Mouse (Mus musculus) midbrain, embryonic 11.5 days (tissue): ENCODE measurements around the gene Krt7. TPM values are rescaled to one million over a fixed set of nuclear protein-coding genes. Genes with fewer than 3 reads are reported as not detected.

ENCODE experiments used
- ATAC-seq: fragments of 200-750 bp; cut with Nextera tagmentation; 2 replicates; pipeline ENCODE4 v1.8.0; 2017; ENCODE audit warnings: moderate TSS enrichment, moderate library complexity; ENCODE audit not compliant: low FRiP score
- DNase-seq: peaks from one replicate; pipeline ENCODE4 v3.0.0; 2015; ENCODE audit warnings: low spot score; ENCODE audit errors: missing footprints
- H3K27ac ChIP-seq: fragments of 300-500 bp; sonication (generic); 2 replicates; pipeline ENCODE4 v1.5.1; 2014; ENCODE audit warnings: low read depth, low read length
- H3K27me3 ChIP-seq: fragments of 300-500 bp; sonication (generic); 2 replicates; pipeline ENCODE4 v1.6.1; 2014; ENCODE audit warnings: mild to moderate bottlenecking, low read length, moderate library complexity, mixed read lengths; ENCODE audit not compliant: control insufficient read depth, insufficient read depth
- H3K36me3 ChIP-seq: fragments of 300-500 bp; sonication (generic); 2 replicates; pipeline ENCODE4 v1.6.1; 2014; ENCODE audit warnings: mild to moderate bottlenecking, low read length, moderate library complexity, mixed read lengths; ENCODE audit not compliant: control insufficient read depth, insufficient read depth
- H3K4me1 ChIP-seq: fragments of 300-500 bp; sonication (generic); 2 replicates; pipeline ENCODE4 v1.6.1; 2014; ENCODE audit warnings: low read length; ENCODE audit not compliant: control insufficient read depth, insufficient read depth
- H3K4me2 ChIP-seq: fragments of 300-500 bp; sonication (generic); 2 replicates; pipeline ENCODE4 v1.6.1; 2014; ENCODE audit warnings: mild to moderate bottlenecking, moderate library complexity
- H3K4me3 ChIP-seq: fragments of 300-500 bp; sonication (generic); 2 replicates; pipeline ENCODE4 v1.5.1; 2014; ENCODE audit warnings: low read depth, low read length
- H3K9ac ChIP-seq: fragments of 300-500 bp; sonication (generic); 2 replicates; pipeline ENCODE4 v1.6.1; 2014; ENCODE audit warnings: low read length
- H3K9me3 ChIP-seq: fragments of 300-500 bp; sonication (generic); 2 replicates; pipeline ENCODE4 v1.6.1; 2016; ENCODE audit warnings: low read length; ENCODE audit not compliant: control insufficient read depth
- WGBS: fragments of 180-500 bp; shearing (Covaris S2); extraction: QIAGEN DNeasy Blood & Tissue Kit; methylation state at CpG from one replicate; pipeline ENCODE4 v1.1.7; 2014; 5-methylcytosine and 5-hydroxymethylcytosine counted together
- polyA plus RNA-seq: library from polyadenylated mRNA; unstranded; fragments of >200 nt; fragmentation: Nextera tagmentation; extraction: Ambion mirVana; gene quantifications from 2 replicates; pipeline ENCODE4 v1.2.1, GENCODE M21; 2014

The Krt7 gene
- polyA plus RNA-seq, 1 experiment from 2014 or later: 7.2 TPM

DNA sequence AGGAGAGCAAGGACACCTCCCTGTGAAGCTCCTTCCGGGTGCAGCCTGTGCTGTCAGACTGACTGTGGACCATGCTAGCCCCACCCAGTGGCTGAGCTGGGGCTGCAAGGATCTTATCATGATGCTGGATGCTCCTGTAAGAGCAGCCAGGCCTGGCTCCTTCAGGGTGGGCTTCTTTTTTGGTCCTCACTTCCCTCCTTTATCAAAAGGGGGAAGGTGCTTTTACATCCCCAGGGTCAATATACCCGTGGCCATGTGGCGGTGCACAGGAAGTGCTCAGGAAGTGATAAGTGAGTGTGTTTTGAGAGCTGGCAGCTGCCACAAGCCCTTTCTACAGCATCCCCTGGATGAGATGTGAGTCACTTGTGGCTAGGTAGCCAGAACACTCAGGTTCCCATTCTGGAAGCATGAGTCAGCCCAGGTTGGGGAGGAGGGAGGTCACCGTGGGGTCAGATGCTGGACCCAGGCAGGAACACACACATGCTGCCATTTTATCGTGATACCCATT is 22.8 kb upstream of the Krt7 start:
- no peak overlapping the region for H3K27ac ChIP-seq
- 72% methylated on average over 5 of the region's 5 CpGs for WGBS
- no peaks in the 10 kb centered on the region for H3K27me3 ChIP-seq
- no peak overlapping the region for H3K4me2 ChIP-seq
- H3K36me3 ChIP-seq: no peaks in the 10 kb centered on the region
- no peak for ATAC-seq
- H3K4me3 ChIP-seq: no peak overlapping the region
- no peaks in the 10 kb centered on the region for H3K4me1 ChIP-seq
- DNase-seq: no peak
- H3K9ac ChIP-seq: no peak overlapping the region
- H3K9me3 ChIP-seq: no peaks in the 10 kb centered on the region

DNA sequence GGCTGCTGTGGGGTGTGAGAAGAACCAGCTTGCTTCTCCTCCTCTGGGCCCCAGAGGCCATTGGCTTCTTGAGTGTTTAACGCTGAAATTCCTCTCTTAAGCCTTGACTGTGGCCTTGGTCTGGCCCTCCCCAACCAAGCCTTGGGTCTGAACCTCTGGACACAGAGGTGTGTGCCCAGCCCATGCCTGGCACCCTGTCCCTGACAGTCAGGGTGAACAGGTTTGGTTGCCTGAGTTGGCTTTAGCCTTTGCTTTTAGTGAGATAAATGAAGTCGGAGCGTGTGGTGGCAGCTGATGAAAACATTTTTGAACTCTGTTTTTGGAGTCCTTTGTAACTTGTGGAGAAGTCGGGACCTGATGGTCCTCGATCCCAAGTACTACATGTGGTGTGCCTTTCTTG is 20.6 kb upstream of the Krt7 start:
- no peak overlapping the region for H3K4me3 ChIP-seq
- H3K9ac ChIP-seq: no peak overlapping the region
- DNase-seq (no peak), ATAC-seq (no peak)
- no peaks in the 10 kb centered on the region for H3K27me3 ChIP-seq
- no peaks in the 10 kb centered on the region for H3K36me3 ChIP-seq
- 91% methylated on average over 5 of the region's 5 CpGs for WGBS
- H3K4me2 ChIP-seq: no peak overlapping the region
- no peaks in the 10 kb centered on the region for H3K9me3 ChIP-seq
- no peaks in the 10 kb centered on the region for H3K4me1 ChIP-seq
- no peak overlapping the region for H3K27ac ChIP-seq

DNA sequence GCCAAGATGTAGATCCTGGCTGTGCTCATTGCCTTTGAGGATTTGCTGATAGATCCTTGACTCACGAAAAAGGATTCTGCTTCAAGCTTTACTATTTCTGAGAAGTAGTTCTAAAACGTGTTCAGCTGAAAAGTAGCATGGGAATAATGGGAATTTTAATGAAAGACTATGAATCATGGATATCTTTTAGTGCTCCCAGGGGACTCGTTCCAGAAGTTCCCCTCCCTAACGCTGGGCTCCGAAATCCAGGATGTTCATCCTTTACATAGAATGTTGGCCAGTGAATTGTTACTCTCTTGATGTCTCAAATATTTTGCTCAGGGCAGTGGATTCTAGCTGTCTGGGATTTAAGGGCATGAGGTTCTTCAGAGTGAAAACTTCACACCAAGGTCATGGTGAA is 18.6 kb upstream of the Krt7 start:
- 85% methylated on average over 5 of the region's 5 CpGs for WGBS
- Histone ChIP-seq H3K27ac (no peak overlapping the region), H3K4me1 (no peaks in the 10 kb centered on the region), H3K9me3 (no peaks in the 10 kb centered on the region), H3K4me2 (no peak overlapping the region), H3K36me3 (no peaks in the 10 kb centered on the region), H3K4me3 (no peak overlapping the region), H3K27me3 (no peaks in the 10 kb centered on the region), H3K9ac (no peak overlapping the region)
- no peak for ATAC-seq
- no peak for DNase-seq

DNA sequence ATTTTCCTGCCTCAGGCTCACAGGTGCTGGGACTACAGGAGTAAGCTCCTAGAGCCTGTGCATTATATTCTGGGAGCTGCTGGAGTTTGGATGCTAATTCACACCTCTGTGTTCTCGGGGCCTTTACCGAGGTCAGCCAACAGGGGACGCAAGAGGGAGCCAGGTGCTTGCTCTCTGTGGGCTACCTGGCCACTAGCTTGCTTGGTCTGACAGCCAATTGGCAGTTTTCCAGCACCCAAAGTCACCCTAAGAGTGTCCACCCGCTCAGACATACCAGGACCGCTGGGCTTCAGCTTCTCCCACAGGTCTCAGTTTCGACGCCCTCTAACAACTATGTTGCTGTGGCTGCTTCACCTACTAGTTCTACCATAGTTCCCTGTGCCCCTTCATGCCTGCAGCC is 15.9 kb upstream of the Krt7 start:
- Histone ChIP-seq H3K36me3 (no peaks in the 10 kb centered on the region), H3K9ac (no peak overlapping the region), H3K4me1 (no peaks in the 10 kb centered on the region), H3K27me3 (no peaks in the 10 kb centered on the region), H3K9me3 (no peaks in the 10 kb centered on the region), H3K27ac (no peak overlapping the region), H3K4me2 (no peak overlapping the region), H3K4me3 (no peak overlapping the region)
- 74% methylated on average over 7 of the region's 7 CpGs for WGBS
- DNase-seq (no peak), ATAC-seq (no peak)

DNA sequence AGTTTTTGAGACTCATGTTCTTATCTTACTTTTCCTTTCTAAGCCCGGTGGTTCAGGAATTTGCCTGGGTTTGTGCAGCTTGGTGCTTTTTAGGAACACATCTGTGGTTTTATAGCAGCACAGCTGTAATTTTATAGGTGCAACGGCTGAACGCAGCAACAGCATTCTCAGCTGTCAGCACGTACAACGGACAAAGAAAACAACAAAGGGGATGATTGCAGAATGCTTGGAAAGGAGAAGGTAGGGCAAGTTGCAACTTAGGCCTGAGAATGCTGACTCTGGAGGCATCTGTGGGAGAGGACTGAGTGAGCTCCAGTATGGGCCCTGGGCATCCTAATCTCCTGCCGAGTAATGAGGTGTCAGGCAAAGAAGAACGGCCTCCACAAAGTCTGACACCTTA is 14.4 kb upstream of the Krt7 start:
- WGBS: 80% methylated on average over 7 of the region's 7 CpGs
- Histone ChIP-seq H3K4me2 (no peak overlapping the region), H3K36me3 (no peaks in the 10 kb centered on the region), H3K27me3 (no peaks in the 10 kb centered on the region), H3K4me3 (no peak overlapping the region), H3K4me1 (no peaks in the 10 kb centered on the region), H3K27ac (no peak overlapping the region), H3K9ac (no peak overlapping the region), H3K9me3 (no peaks in the 10 kb centered on the region)
- DNase-seq (no peak), ATAC-seq (no peak)

DNA sequence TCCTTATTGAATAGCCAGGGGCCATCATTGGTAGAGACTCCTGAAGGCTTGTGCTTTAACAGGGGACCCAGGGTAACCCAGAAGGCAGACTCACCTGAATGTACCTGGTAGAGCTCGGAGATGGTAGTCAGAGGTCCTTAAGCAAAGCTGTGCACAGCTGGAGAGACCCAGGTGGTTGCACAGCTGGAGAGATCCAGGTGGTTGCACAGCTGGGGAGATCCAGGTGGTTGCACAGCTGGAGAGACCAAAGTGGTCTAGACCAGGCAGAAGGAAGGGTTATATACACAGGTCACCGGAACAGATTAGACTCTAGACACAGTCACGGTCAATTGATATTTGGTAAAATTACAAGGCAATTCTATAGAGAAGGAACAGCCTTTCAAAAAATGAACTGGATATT is 13.9 kb upstream of the Krt7 start:
- Histone ChIP-seq H3K9ac (no peak overlapping the region), H3K9me3 (no peaks in the 10 kb centered on the region), H3K27me3 (no peaks in the 10 kb centered on the region), H3K36me3 (no peaks in the 10 kb centered on the region), H3K4me2 (no peak overlapping the region), H3K4me1 (no peaks in the 10 kb centered on the region), H3K4me3 (no peak overlapping the region), H3K27ac (no peak overlapping the region)
- no peak for ATAC-seq
- 81% methylated on average over 3 of the region's 3 CpGs for WGBS
- DNase-seq: no peak

DNA sequence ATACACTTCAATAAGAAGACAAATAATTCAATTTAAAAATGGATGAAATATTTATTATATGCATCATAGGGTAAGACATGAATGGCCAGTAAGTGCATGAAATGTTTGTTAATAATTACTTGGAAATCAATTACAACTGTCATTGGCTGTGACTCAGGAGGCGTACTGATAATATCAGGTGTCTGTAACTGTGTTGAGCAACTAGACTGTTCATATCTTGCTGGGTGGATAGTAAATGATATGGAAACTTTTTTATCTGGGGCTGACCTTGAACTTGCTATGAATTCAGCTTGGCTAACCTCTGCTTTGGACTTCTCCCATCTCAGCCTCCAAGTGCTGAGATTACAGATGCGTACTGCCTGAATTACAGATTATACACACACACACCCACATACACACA is 13.2 kb upstream of the Krt7 start:
- no peak for DNase-seq

DNA sequence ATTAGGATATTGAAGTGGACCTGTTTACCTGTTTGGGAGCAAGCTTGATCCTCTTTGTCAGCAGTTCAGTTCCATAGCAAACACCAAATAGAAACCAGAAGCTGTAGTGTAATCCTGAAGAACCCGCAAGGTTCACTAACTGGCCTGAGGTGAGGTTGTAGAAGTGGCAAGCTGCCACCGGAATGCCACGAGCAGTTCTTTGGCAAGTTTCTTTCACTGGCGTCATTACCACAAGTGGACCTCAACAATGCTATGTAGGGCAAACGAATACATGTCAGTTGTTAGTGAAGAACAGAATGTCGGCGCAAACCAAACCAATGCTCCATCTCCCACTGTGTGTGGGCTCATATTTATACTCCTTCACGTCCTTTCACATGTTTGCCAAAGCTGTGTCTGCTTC is 12.6 kb upstream of the Krt7 start:
- H3K4me3 ChIP-seq: no peak overlapping the region

More for the DNA sequence above, 13.2 kb upstream of the Krt7 start:
- Histone ChIP-seq H3K4me1 (no peaks in the 10 kb centered on the region), H3K27me3 (no peaks in the 10 kb centered on the region), H3K9me3 (no peaks in the 10 kb centered on the region), H3K4me2 (no peak overlapping the region), H3K36me3 (no peaks in the 10 kb centered on the region), H3K27ac (no peak overlapping the region), H3K9ac (no peak overlapping the region), H3K4me3 (no peak overlapping the region)
- 92% methylated on average over 2 of the region's 2 CpGs for WGBS
- no peak for ATAC-seq

DNA sequence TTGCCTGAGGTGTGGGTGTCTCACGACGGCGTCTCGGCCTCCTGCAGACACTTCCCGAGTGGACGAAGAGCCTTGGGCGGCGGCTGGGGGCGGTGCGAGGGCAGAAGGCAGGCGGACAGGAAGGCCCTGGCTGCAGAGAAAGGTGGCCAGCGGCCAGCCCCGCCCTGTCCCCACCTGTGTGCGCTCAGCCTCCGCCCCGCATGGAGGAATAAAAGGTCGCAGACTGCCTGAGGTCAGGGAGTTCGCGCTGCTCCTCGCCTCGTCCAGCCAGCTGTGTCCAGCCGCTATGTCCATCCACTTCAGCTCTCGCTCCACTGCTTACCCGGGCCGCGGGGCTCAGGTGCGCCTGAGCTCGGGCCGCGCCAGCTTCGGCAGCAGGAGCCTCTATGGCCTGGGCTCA is 1.3 kb downstream of the Krt7 start:
- ATAC-seq: no peak
- Histone ChIP-seq H3K4me3 (no peak overlapping the region), H3K4me2 (no peak overlapping the region), H3K27ac (no peak overlapping the region), H3K27me3 (peaks cover 10% of the 10 kb centered on the region), H3K36me3 (no peaks in the 10 kb centered on the region), H3K4me1 (no peaks in the 10 kb centered on the region), H3K9ac (no peak overlapping the region), H3K9me3 (no peaks in the 10 kb centered on the region)
- 17% methylated on average over 31 of the region's 31 CpGs for WGBS
- no peak for DNase-seq

More for the DNA sequence above, 12.6 kb upstream of the Krt7 start:
- Histone ChIP-seq H3K9me3 (no peaks in the 10 kb centered on the region), H3K4me1 (no peaks in the 10 kb centered on the region), H3K9ac (no peak overlapping the region), H3K36me3 (no peaks in the 10 kb centered on the region), H3K4me2 (no peak overlapping the region), H3K27me3 (no peaks in the 10 kb centered on the region), H3K27ac (no peak overlapping the region)
- no peak for DNase-seq
- ATAC-seq: no peak
- 87% methylated on average over 8 of the region's 8 CpGs for WGBS
